Mouse (Mus musculus) heart, postnatal 10 days (tissue): Measurements from ENCODE around the gene 9530002B09Rik. TPM values are rescaled to one million over a fixed set of nuclear protein-coding genes. Genes with fewer than 3 reads are reported as not detected.

Source experiments
- DNase-seq, 2 experiments: peaks; one replicate each; pipeline ENCODE4 v3.0.0; 2021
- intact Hi-C: fragments of 180-260 bp; cut with DNase I; formaldehyde crosslinking; loops from one replicate; pipeline ENCODE4 v1.15.1; 2025
- total RNA-seq, 2 experiments: library from RNA; stranded (reverse); gene quantifications; 2 replicates each; pipeline ENCODE4 v1.2.3; 2021

The 9530002B09Rik gene
- total RNA-seq, result not detected

- intact Hi-C loops, result no loop called here
- DNase-seq, result no peak
Observed at GRCm38 (mm10) chr4:122688975-122689374, at the start of gene 9530002B09Rik. Gene 9530002B09Rik, plus strand, starts transcription at chr4:122689275.

Other genes starting within 250 kb of the 9530002B09Rik start
- 10 to 100 TPM; 40.1 to 46.6 TPM for gene Ppt1, start 147.0 kb downstream of the 9530002B09Rik start, total RNA-seq
- gene Cap1, start 196.8 kb downstream of the 9530002B09Rik start, total RNA-seq, result 10 to 100 TPM; 84.6 to 89.1 TPM